Mouse (Mus musculus): ENCODE measurements at regions not wholly inside any gene's neighbourhood (a gene's known extent, or its start where the extent isn't known, plus 50 kb on each side); places are given as distances from the start of the nearest gene placed in this dataset.

- DNase-seq: no peak
These were observed 539.2 kb downstream of the Gm19410 start for GRCm38 (mm10) chr8:36304809-36305208.

- no peak for DNase-seq
These were observed 540.7 kb downstream of the Gm19410 start for GRCm38 (mm10) chr8:36306336-36306735.

- no peak for DNase-seq
These were observed 541.9 kb downstream of the Gm19410 start for GRCm38 (mm10) chr8:36307496-36307895.

- DNase-seq: no peak
These were observed 542.5 kb downstream of the Gm19410 start for GRCm38 (mm10) chr8:36308056-36308455.

GRCm38 (mm10) chr8:36309326-36309725 lies 543.7 kb downstream of the Gm19410 start:
- no peak for DNase-seq

GRCm38 (mm10) chr8:36309952-36310351 lies 544.4 kb downstream of the Gm19410 start:
- peak; percentile 25 to 27 for DNase-seq

- DNase-seq: no peak
These were observed 546.1 kb downstream of the Gm19410 start for GRCm38 (mm10) chr8:36311734-36312133.

- no peak for DNase-seq
These were observed 547.4 kb downstream of the Gm19410 start for GRCm38 (mm10) chr8:36312963-36313362.

GRCm38 (mm10) chr8:36318396-36318795 lies 552.8 kb downstream of the Gm19410 start:
- no peak for DNase-seq

- no peak for DNase-seq
These were observed 553.3 kb downstream of the Gm19410 start for GRCm38 (mm10) chr8:36318884-36319283.

- DNase-seq: no peak
These were observed 553.8 kb downstream of the Gm19410 start for GRCm38 (mm10) chr8:36319314-36319959.

- DNase-seq: no peak
These were observed 556.5 kb downstream of the Gm19410 start for GRCm38 (mm10) chr8:36322125-36322524.

GRCm38 (mm10) chr8:36322578-36322977 lies 557.0 kb downstream of the Gm19410 start:
- DNase-seq: no peak

- no peak for DNase-seq
These were observed 573.0 kb downstream of the Gm19410 start for GRCm38 (mm10) chr8:36338628-36339027.

GRCm38 (mm10) chr8:36339449-36339848 lies 573.9 kb downstream of the Gm19410 start:
- DNase-seq: no peak

GRCm38 (mm10) chr8:36340454-36340853 lies 574.9 kb downstream of the Gm19410 start:
- DNase-seq: peak; percentile 74 to 81

GRCm38 (mm10) chr8:36341965-36342364 lies 576.4 kb downstream of the Gm19410 start:
- no peak for DNase-seq

GRCm38 (mm10) chr8:36342650-36343049 lies 577.1 kb downstream of the Gm19410 start:
- DNase-seq: no peak

GRCm38 (mm10) chr8:36346682-36347324 lies 581.2 kb downstream of the Gm19410 start:
- DNase-seq: peak; percentile 87 to 91

- no peak for DNase-seq
These were observed 582.5 kb downstream of the Gm19410 start for GRCm38 (mm10) chr8:36348067-36348466.

- no peak for DNase-seq
These were observed 589.3 kb downstream of the Gm19410 start for GRCm38 (mm10) chr8:36354926-36355325.

- DNase-seq: no peak
These were observed 593.4 kb downstream of the Gm19410 start for GRCm38 (mm10) chr8:36358998-36359397.

- peak; percentile 73 to 83 for DNase-seq
These were observed 595.7 kb downstream of the Gm19410 start for GRCm38 (mm10) chr8:36361255-36361654.

GRCm38 (mm10) chr8:36361818-36362217 lies 596.2 kb downstream of the Gm19410 start:
- no peak for DNase-seq

- DNase-seq: no peak
These were observed 597.7 kb downstream of the Gm19410 start for GRCm38 (mm10) chr8:36363291-36363690.
